Mouse (Mus musculus): Measurements from ENCODE around the gene Atp5j. TPM values are rescaled to one million over a fixed set of nuclear protein-coding genes. Genes with fewer than 3 reads are reported as not detected.

The Atp5j gene
- total and polyA plus RNA-seq, 3 experiments = 191 to 240 TPM; not detected in 1

DNA sequence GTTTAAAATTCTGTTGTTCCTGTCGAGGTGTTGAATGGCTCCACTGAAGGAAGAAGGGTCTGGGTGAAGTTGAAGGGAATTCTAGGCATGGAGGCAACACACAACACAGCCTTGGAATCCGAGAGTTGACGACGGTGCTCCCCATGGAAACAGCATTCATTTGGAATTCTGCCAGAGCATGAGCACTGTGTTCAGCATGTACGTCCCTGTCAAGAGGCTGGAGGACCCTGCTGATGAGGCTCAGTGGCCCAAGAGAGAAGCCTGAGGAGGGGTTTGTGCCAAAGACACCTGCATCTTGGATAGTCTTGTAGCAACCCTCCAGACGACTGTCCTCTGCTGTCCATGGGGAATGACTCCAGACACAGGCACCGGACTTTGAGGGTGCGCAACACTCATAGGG lies 40.7 kb upstream of the Atp5j start:
- Histone ChIP-seq H3K36me3 (ENCODE audit: control insufficient read depth in 1 of 2, insufficient read depth in 2 of 2, low read length in 2 of 2) (peaks cover 0 to 5% of the 10 kb centered on the region in 2 experiments; a peak in 2 of 4 replicates), H3K4me3 (ENCODE audit: control insufficient read depth in 1 of 2, insufficient read depth in 1 of 2, low read depth in 2 of 2, low read length in 2 of 2) (no peak overlapping the region), H3K27me3 (ENCODE audit: control insufficient read depth in 1 of 2, insufficient read depth in 2 of 2, low read length in 2 of 2) (no peaks in the 10 kb centered on the region; a peak in 1 of 4 replicates), H3K9ac (ENCODE audit: control insufficient read depth, low read depth, low read length, poor library complexity, severe bottlenecking) (no peak overlapping the region), H3K79me2 (ENCODE audit: control insufficient read depth, insufficient read depth, low read length, poor library complexity) (no peaks in the 10 kb centered on the region), H3K9me3 (replicated peaks; ENCODE audit: insufficient read depth, low read length) (no peaks in the 10 kb centered on the region), H3K27ac (ENCODE audit: control insufficient read depth, low read depth, low read length) (no peak overlapping the region), H3K4me1 (ENCODE audit: control insufficient read depth in 1 of 2, insufficient read depth in 2 of 2, low read length in 2 of 2) (peaks cover 0 to 13% of the 10 kb centered on the region in 2 experiments; a peak in 2 of 4 replicates)
- DNase-seq (ENCODE audit: low read depth, low spot score) = no peak
- TF ChIP-seq RAD21 (IDR thresholded peaks at IDR 0.05; ENCODE audit: low read depth, low read length) = no peak
- no peak for TF ChIP-seq NRF1 (IDR thresholded peaks at IDR 0.05; ENCODE audit: insufficient read depth, low read depth, low read length, poor library complexity, severe bottlenecking)
- no peak for TF ChIP-seq UBTF (IDR thresholded peaks at IDR 0.05; ENCODE audit: borderline replicate concordance, insufficient read depth, low read depth, low read length)
- no peak for TF ChIP-seq POLR2A (IDR thresholded peaks at IDR 0.05; ENCODE audit: control insufficient read depth in 1 of 2, insufficient read depth in 1 of 2, low read depth in 1 of 2, low read length in 2 of 2, poor library complexity in 1 of 2)
- no peak for TF ChIP-seq MAX (IDR thresholded peaks at IDR 0.05; ENCODE audit: low read length)
- TF ChIP-seq TCF12 (IDR thresholded peaks at IDR 0.05; ENCODE audit: low read depth, low read length) = no peak
- no peak for TF ChIP-seq MAZ (IDR thresholded peaks at IDR 0.05; ENCODE audit: low read depth, low read length)
- no peak for TF ChIP-seq KAT2A (conservative IDR thresholded peaks at IDR 0.05; ENCODE audit: low read depth, low read length)
- TF ChIP-seq ZKSCAN1 (IDR thresholded peaks at IDR 0.05; ENCODE audit: low read depth, low read length) = no peak

GRCm38 (mm10) chr16:84875718-84876035 lies 40.3 kb upstream of the Atp5j start:
- no peak for DNase-seq (ENCODE audit: low read depth, low spot score)
- no peak overlapping the region for H3K27ac ChIP-seq (ENCODE audit: control insufficient read depth, low read depth, low read length)
- H3K27me3 ChIP-seq (ENCODE audit: control insufficient read depth in 1 of 2, insufficient read depth in 2 of 2, low read length in 2 of 2) = no peaks in the 10 kb centered on the region; a peak in 1 of 4 replicates
- H3K4me1 ChIP-seq (ENCODE audit: control insufficient read depth in 1 of 2, insufficient read depth in 2 of 2, low read length in 2 of 2) = peaks cover 0 to 9% of the 10 kb centered on the region in 2 experiments; a peak in 2 of 4 replicates
- H3K9me3 ChIP-seq (replicated peaks; ENCODE audit: insufficient read depth, low read length) = no peaks in the 10 kb centered on the region
- no peaks in the 10 kb centered on the region for H3K79me2 ChIP-seq (ENCODE audit: control insufficient read depth, insufficient read depth, low read length, poor library complexity)
- no peak overlapping the region for H3K4me3 ChIP-seq (ENCODE audit: control insufficient read depth in 1 of 2, insufficient read depth in 1 of 2, low read depth in 2 of 2, low read length in 2 of 2)
- H3K9ac ChIP-seq (ENCODE audit: control insufficient read depth, low read depth, low read length, poor library complexity, severe bottlenecking) = no peak overlapping the region
- peaks cover 0 to 5% of the 10 kb centered on the region in 2 experiments; a peak in 2 of 4 replicates for H3K36me3 ChIP-seq (ENCODE audit: control insufficient read depth in 1 of 2, insufficient read depth in 2 of 2, low read length in 2 of 2)
- TF ChIP-seq MEF2A (IDR thresholded peaks at IDR 0.05; ENCODE audit: extremely low read depth, insufficient replicate concordance, low read depth, low read length, poor library complexity, severe bottlenecking) (no peak), ZC3H11A (IDR thresholded peaks at IDR 0.05; ENCODE audit: low read depth, low read length) (no peak), MAX (IDR thresholded peaks at IDR 0.05; ENCODE audit: low read length) (no peak), CHD2 (IDR thresholded peaks at IDR 0.05; ENCODE audit: low read length) (no peak), EP300 (IDR thresholded peaks at IDR 0.05; ENCODE audit: low read depth in 1 of 2, low read length in 2 of 2) (no peak), BHLHE40 (IDR thresholded peaks at IDR 0.05; ENCODE audit: borderline replicate concordance, low read depth, low read length) (no peak), TCF12 (IDR thresholded peaks at IDR 0.05; ENCODE audit: low read depth, low read length) (no peak), MYB (IDR thresholded peaks at IDR 0.05; ENCODE audit: low read depth, low read length) (no peak), JUND (IDR thresholded peaks at IDR 0.05; ENCODE audit: low read depth, low read length) (no peak), CHD1 (IDR thresholded peaks at IDR 0.05; ENCODE audit: low read depth, low read length) (no peak), ELF1 (IDR thresholded peaks at IDR 0.05; ENCODE audit: low read depth, low read length) (no peak), RCOR1 (IDR thresholded peaks at IDR 0.05; ENCODE audit: low read depth, low read length) (no peak), TAL1 (IDR thresholded peaks at IDR 0.05; ENCODE audit: low read length) (no peak)

Data from MEL (cell line).